ENCODE assay signal across 8 mouse cellular contexts in the genomic region with DNA sequence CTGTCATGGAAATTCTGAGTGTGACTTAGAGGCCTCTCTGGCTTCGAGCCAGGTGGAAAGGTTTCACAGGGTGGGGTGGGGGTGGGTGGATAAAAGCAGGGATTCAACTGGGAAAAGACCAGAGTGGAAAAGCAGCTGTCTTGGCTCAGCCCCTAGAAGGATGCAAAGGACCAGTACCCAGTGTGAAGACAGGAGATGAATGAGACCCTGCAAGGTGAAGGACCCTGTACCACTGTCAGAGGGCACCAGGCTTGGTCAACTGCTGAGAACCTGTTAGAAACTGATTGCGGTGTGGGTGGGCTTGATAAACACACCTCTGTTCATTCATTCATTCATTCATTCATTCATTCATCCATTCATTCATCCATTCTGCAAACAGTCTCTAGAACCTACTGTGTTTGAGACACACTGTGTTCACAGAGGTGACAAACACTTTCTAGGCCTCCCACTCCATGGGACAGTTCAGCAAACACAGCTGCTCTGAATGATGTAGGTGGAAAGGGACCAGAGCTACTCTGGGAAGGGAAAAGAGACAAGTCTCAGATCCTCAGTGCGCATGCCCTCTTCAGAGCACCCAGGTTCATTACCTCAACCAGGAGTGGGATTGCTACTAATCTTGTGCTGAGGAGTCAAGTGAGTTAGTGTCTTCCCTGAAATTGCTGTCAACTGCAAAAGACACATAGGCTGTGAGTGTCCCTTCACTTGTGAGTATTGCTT.
DNase-seq lines count a peak whose midpoint lies in the region; ATAC-seq and TF ChIP-seq lines count a peak whose summit lies in the region.

No protein-coding gene starts in this region.

- H3K9me3 ChIP-seq in ES-E14 (ENCODE audit: control insufficient read depth, insufficient read depth, low read depth, low read length) = no peaks in the 10 kb centered on the region
- no peaks in the 10 kb centered on the region for H3K9me3 ChIP-seq in heart, embryonic 14.5 days (ENCODE audit: control insufficient read depth, low read length)
- no peaks in the 10 kb centered on the region for H3K9me3 ChIP-seq in midbrain, embryonic 11.5 days (ENCODE audit: control insufficient read depth, low read length)

- no peaks in the 10 kb centered on the region for H3K27me3 ChIP-seq in heart, embryonic 14.5 days (ENCODE audit: control insufficient read depth, insufficient read depth, low read length)
- no peaks in the 10 kb centered on the region for H3K27me3 ChIP-seq in midbrain, embryonic 11.5 days (ENCODE audit: control insufficient read depth, insufficient read depth, low read length)
- H3K27me3 ChIP-seq in thymus, adult 2 months (ENCODE audit: control insufficient read depth, insufficient read depth, low read length) = no peaks in the 10 kb centered on the region

- peaks cover 3 to 19% of the 10 kb centered on the region in 2 experiments; a peak in 3 of 4 replicates for H3K4me1 ChIP-seq in ES-E14 (ENCODE audit: control insufficient read depth in 2 of 2, insufficient read depth in 2 of 2, low read length in 2 of 2, poor library complexity in 1 of 2)
- H3K4me1 ChIP-seq in heart, embryonic 14.5 days (ENCODE audit: control insufficient read depth in 2 of 2, insufficient read depth in 2 of 2, low read length in 2 of 2) = peaks cover 32 to 46% of the 10 kb centered on the region in 2 experiments
- H3K4me1 ChIP-seq in midbrain, embryonic 11.5 days (ENCODE audit: control insufficient read depth, insufficient read depth, low read length) = peaks cover 3% of the 10 kb centered on the region; the same call in 1 of the 2 replicates
- H3K4me1 ChIP-seq in thymus, adult 2 months (replicated peaks; ENCODE audit: control insufficient read depth, insufficient read depth, low read length) = peaks cover 11% of the 10 kb centered on the region

- ATAC-seq in heart, embryonic 14.5 days (ENCODE audit: insufficient number of reproducible peaks, insufficient read depth, low FRiP score, low read depth) = no peak; the same call in 1 of the 2 replicates
- peak; percentile 26; the same call in 1 of the 2 replicates for ATAC-seq in midbrain, embryonic 11.5 days (ENCODE audit: low FRiP score)
- ATAC-seq in monocyte, adult 5-6 weeks (replicated peaks; ENCODE audit: insufficient number of reproducible peaks, low FRiP score, low TSS enrichment, poor library complexity, severe bottlenecking) = no peak

- in situ Hi-C loops in ES-E14 (cut with MboI; ENCODE audit: low sequenced_read_pairs in 2 of 2, unreplicated experiment in 2 of 2) = no loop called here

- no peak for DNase-seq in gastrocnemius, adult 2 months
- no peak for DNase-seq in gastrocnemius, postnatal 14 days
- DNase-seq in ES-E14 (ENCODE audit: low read depth, low spot score) = no peak
- peak; percentile 69 for DNase-seq in midbrain, embryonic 11.5 days (ENCODE audit: low spot score, missing footprints)
- no peak for DNase-seq in thymus, adult 2 months
- DNase-seq in adrenal gland, postnatal 4 days (ENCODE audit: low spot score in 2 of 2) = no peak

- peak overlapping the region; percentile 80 for H3K27ac ChIP-seq in gastrocnemius, adult 2 months
- peak overlapping the region; percentile 50; the same call in 1 of the 2 replicates for H3K27ac ChIP-seq in ES-E14 (ENCODE audit: insufficient read depth, low read depth, low read length, poor library complexity, severe bottlenecking)
- peak overlapping the region; percentile 51 to 85 for H3K27ac ChIP-seq in heart, embryonic 14.5 days (replicated peaks in 1 of 2; ENCODE audit: control insufficient read depth in 1 of 2, insufficient read depth in 1 of 2, low read depth in 2 of 2, low read length in 2 of 2)
- no peak overlapping the region for H3K27ac ChIP-seq in midbrain, embryonic 11.5 days (ENCODE audit: low read depth, low read length)
- no peak overlapping the region for H3K27ac ChIP-seq in thymus, adult 2 months (ENCODE audit: control insufficient read depth, insufficient read depth, low read length)

- H3K4me2 ChIP-seq in heart, embryonic 14.5 days (ENCODE audit: low read length) = peak overlapping the region; percentile 34; the same call in 1 of the 2 replicates
- H3K4me2 ChIP-seq in midbrain, embryonic 11.5 days = no peak overlapping the region

- H3K9ac ChIP-seq in ES-E14 (ENCODE audit: insufficient read depth, low read depth, low read length, poor library complexity, severe bottlenecking) = no peak overlapping the region
- H3K9ac ChIP-seq in heart, embryonic 14.5 days (ENCODE audit: low read length) = peak overlapping the region; percentile 27; the same call in 1 of the 2 replicates
- H3K9ac ChIP-seq in midbrain, embryonic 11.5 days (ENCODE audit: low read length) = no peak overlapping the region

- H3K36me3 ChIP-seq in ES-E14 (ENCODE audit: control insufficient read depth, insufficient read depth, low read length, poor library complexity, severe bottlenecking) = no peaks in the 10 kb centered on the region
- H3K36me3 ChIP-seq in heart, embryonic 14.5 days (ENCODE audit: control insufficient read depth, insufficient read depth, low read length) = no peaks in the 10 kb centered on the region
- no peaks in the 10 kb centered on the region for H3K36me3 ChIP-seq in midbrain, embryonic 11.5 days (ENCODE audit: control insufficient read depth, insufficient read depth, low read length)
- H3K36me3 ChIP-seq in thymus, adult 2 months (ENCODE audit: control insufficient read depth, insufficient read depth, low read length) = no peaks in the 10 kb centered on the region

- 62% methylated on average over 3 of the region's 3 CpGs for WGBS in heart, embryonic 14.5 days
- 90% methylated on average over 3 of the region's 3 CpGs for WGBS in midbrain, embryonic 11.5 days
- 96% methylated on average over 3 of the region's 3 CpGs for WGBS in thymus, adult 2 months

- no peak for TF ChIP-seq POLR2A in thymus, adult 2 months (IDR thresholded peaks at IDR 0.05; ENCODE audit: control insufficient read depth, extremely low read depth, insufficient read depth, low read length, poor library complexity)

- H3K4me3 ChIP-seq in gastrocnemius, adult 2 months = no peak overlapping the region
- no peak overlapping the region for H3K4me3 ChIP-seq in ES-E14 (ENCODE audit: insufficient read depth in 1 of 2, low read depth in 1 of 2, low read length in 2 of 2, poor library complexity in 1 of 2, severe bottlenecking in 1 of 2)
- no peak overlapping the region for H3K4me3 ChIP-seq in heart, embryonic 14.5 days (ENCODE audit: control insufficient read depth in 1 of 2, insufficient read depth in 1 of 2, low read depth in 1 of 2, low read length in 2 of 2)
- H3K4me3 ChIP-seq in midbrain, embryonic 11.5 days (ENCODE audit: low read depth, low read length) = no peak overlapping the region
- no peak overlapping the region for H3K4me3 ChIP-seq in thymus, adult 2 months (ENCODE audit: control insufficient read depth, insufficient read depth, low read length)

- TF ChIP-seq CTCF in gastrocnemius, adult 2 months (IDR thresholded peaks at IDR 0.05) = no peak
- no peak for TF ChIP-seq CTCF in thymus, adult 2 months (IDR thresholded peaks at IDR 0.05; ENCODE audit: borderline replicate concordance, control insufficient read depth, extremely low read depth, insufficient read depth, low read length, poor library complexity)

- intact Hi-C loops in gastrocnemius, adult 2 months (cut with DNase I) = loop anchor here (10.0 kb wide), 1 partner anchor 100 kb away; a partner anchor contains a TSS
- intact Hi-C loops in gastrocnemius, postnatal 14 days (cut with DNase I; ENCODE audit: low total_unique reads) = no loop called here

TF ChIP-seq in ES-E14, 5 proteins besides CTCF, POLR2A, EP300 and RAD21:
- TF ChIP-seq CHD2 (IDR thresholded peaks at IDR 0.05; ENCODE audit: low read depth, low read length) = no peak
- TF ChIP-seq HCFC1 (IDR thresholded peaks at IDR 0.05; ENCODE audit: borderline replicate concordance, insufficient read depth, low read length) = no peak
- TF ChIP-seq ZC3H11A (IDR thresholded peaks at IDR 0.05; ENCODE audit: borderline replicate concordance, low read depth, low read length) = no peak
- TF ChIP-seq MAFK (IDR thresholded peaks at IDR 0.05; ENCODE audit: insufficient read depth, low read depth, low read length) = no peak
- TF ChIP-seq ZNF384 (IDR thresholded peaks at IDR 0.05; ENCODE audit: low read depth, low read length) = no peak

Comparison
In these comparisons a context has a peak if more than half of its experiments do, and no peak if none do; other contexts are left out.
1. H3K27ac ChIP-seq: peak in gastrocnemius, adult 2 months (single experiment), ES-E14 (single experiment) and heart, embryonic 14.5 days (2 of 2); none in midbrain, embryonic 11.5 days (single experiment) and thymus, adult 2 months (single experiment).